Mouse (Mus musculus) midbrain, embryonic 12.5 days (tissue): Measurements from ENCODE around the gene Hsd17b1. TPM values are rescaled to one million over a fixed set of nuclear protein-coding genes. Genes with fewer than 3 reads are reported as not detected.

Experiments
- ATAC-seq: fragments of 200-750 bp; cut with Nextera tagmentation; 2 replicates; pipeline ENCODE4 v1.8.0; 2017; ENCODE audit warnings: low read depth, moderate TSS enrichment, moderate library complexity; ENCODE audit not compliant: low FRiP score
- H3K27ac ChIP-seq: fragments of 300-500 bp; sonication (generic); replicated peaks from 2 replicates; pipeline ENCODE4 v1.5.1; 2016; ENCODE audit warnings: mild to moderate bottlenecking
- H3K27me3 ChIP-seq: fragments of 300-500 bp; sonication (generic); 2 replicates; pipeline ENCODE4 v1.6.1; 2016; ENCODE audit warnings: mild to moderate bottlenecking
- H3K36me3 ChIP-seq: fragments of 300-500 bp; sonication (generic); 2 replicates; pipeline ENCODE4 v1.6.1; 2016
- H3K4me1 ChIP-seq: fragments of 300-500 bp; sonication (generic); 2 replicates; pipeline ENCODE4 v1.6.1; 2016
- H3K4me2 ChIP-seq: fragments of 300-500 bp; sonication (generic); replicated peaks from 2 replicates; pipeline ENCODE4 v1.6.1; 2016; ENCODE audit warnings: mild to moderate bottlenecking, moderate library complexity
- H3K4me3 ChIP-seq: fragments of 300-500 bp; sonication (generic); 2 replicates; pipeline ENCODE4 v1.5.1; 2016; ENCODE audit warnings: mild to moderate bottlenecking
- H3K9ac ChIP-seq: fragments of 300-500 bp; sonication (generic); replicated peaks from 2 replicates; pipeline ENCODE4 v1.6.1; 2016; ENCODE audit warnings: mild to moderate bottlenecking, moderate library complexity
- H3K9me3 ChIP-seq: fragments of 300-500 bp; sonication (generic); 2 replicates; pipeline ENCODE4 v1.6.1; 2016; ENCODE audit warnings: mild to moderate bottlenecking
- WGBS: fragments of 180-500 bp; shearing (Covaris S2); methylation state at CpG from one replicate; pipeline ENCODE4 v1.1.7; 2016; 5-methylcytosine and 5-hydroxymethylcytosine counted together
- polyA plus RNA-seq: library from polyadenylated mRNA; unstranded; fragments of >200 nt; fragmentation: Nextera tagmentation; extraction: Ambion mirVana; gene quantifications from 2 replicates; pipeline ENCODE4 v1.2.1, GENCODE M21; 2016

The Hsd17b1 gene
- polyA plus RNA-seq, 1 experiment from 2014 or later, result 0.31 TPM

GRCm38 (mm10) chr11:101087682-101088055 is 9.5 kb downstream of the Hsd17b1 start:
- peaks cover 36% of the 10 kb centered on the region for H3K4me1 ChIP-seq
- no peak; the same call in 1 of the 2 replicates for ATAC-seq
- peak overlapping the region; percentile 91 for H3K27ac ChIP-seq

GRCm38 (mm10) chr11:101089931-101090330 is 11.7 kb downstream of the Hsd17b1 start:
- no peaks in the 10 kb centered on the region for H3K27me3 ChIP-seq
- H3K9ac ChIP-seq, result no peak overlapping the region
- H3K9me3 ChIP-seq, result no peaks in the 10 kb centered on the region
- H3K4me3 ChIP-seq, result no peak overlapping the region
- peaks cover 41% of the 10 kb centered on the region for H3K4me1 ChIP-seq
- 93% methylated on average over 1 of the region's 1 CpGs for WGBS
- H3K27ac ChIP-seq, result no peak overlapping the region
- peaks cover 60% of the 10 kb centered on the region for H3K36me3 ChIP-seq
- no peak for ATAC-seq
- H3K4me2 ChIP-seq, result no peak overlapping the region

More at GRCm38 (mm10) chr11:101087682-101088055, 9.5 kb downstream of the Hsd17b1 start:
- 14% methylated on average over 8 of the region's 8 CpGs for WGBS
- Histone ChIP-seq H3K27me3 (no peaks in the 10 kb centered on the region), H3K4me2 (peak overlapping the region; percentile 94), H3K4me3 (peak overlapping the region; percentile 71), H3K9me3 (no peaks in the 10 kb centered on the region), H3K36me3 (peaks cover 46% of the 10 kb centered on the region), H3K9ac (peak overlapping the region; percentile 81)

GRCm38 (mm10) chr11:101094930-101095313 is 16.7 kb downstream of the Hsd17b1 start:
- ATAC-seq, result no peak
- Histone ChIP-seq H3K27me3 (no peaks in the 10 kb centered on the region), H3K4me2 (peak overlapping the region; percentile 95), H3K36me3 (peaks cover 73% of the 10 kb centered on the region), H3K4me1 (peaks cover 20% of the 10 kb centered on the region), H3K27ac (peak overlapping the region; percentile 54; the same call in 1 of the 2 replicates), H3K9ac (peak overlapping the region; percentile 68), H3K9me3 (no peaks in the 10 kb centered on the region), H3K4me3 (peak overlapping the region; percentile 58)
- 2% methylated on average over 18 of the region's 18 CpGs for WGBS

GRCm38 (mm10) chr11:101095314-101096024 is 17.3 kb downstream of the Hsd17b1 start, which contains the start of gene Psmc3ip:
Psmc3ip (minus strand) TSS chr11:101095436.
- peaks cover 20% of the 10 kb centered on the region for H3K4me1 ChIP-seq
- peak within 1 kb of the TSS; percentile 95 for H3K4me2 ChIP-seq
- peaks cover 73% of the 10 kb centered on the region for H3K36me3 ChIP-seq
- WGBS, result under 1% methylated on average over 43 of the region's 43 CpGs
- ATAC-seq, result peak; percentile 92
- H3K27me3 ChIP-seq, result no peaks in the 10 kb centered on the region
- no peaks in the 10 kb centered on the region for H3K9me3 ChIP-seq
- H3K4me3 ChIP-seq, result peak within 1 kb of the TSS; percentile 58
- peak within 1 kb of the TSS; percentile 68 for H3K9ac ChIP-seq
- peak within 1 kb of the TSS; percentile 79 for H3K27ac ChIP-seq

- H3K9ac ChIP-seq, result no peak overlapping the region
- H3K9me3 ChIP-seq, result no peaks in the 10 kb centered on the region
- no peak for ATAC-seq
- WGBS, result 97% methylated on average over 8 of the region's 8 CpGs
- H3K4me3 ChIP-seq, result no peak overlapping the region
- H3K27me3 ChIP-seq, result no peaks in the 10 kb centered on the region
- peaks cover 20% of the 10 kb centered on the region for H3K4me1 ChIP-seq
- H3K36me3 ChIP-seq, result peaks cover 69% of the 10 kb centered on the region
- no peak overlapping the region for H3K4me2 ChIP-seq
- no peak overlapping the region for H3K27ac ChIP-seq
These were observed 20.0 kb downstream of the Hsd17b1 start for GRCm38 (mm10) chr11:101098231-101098630.

- WGBS, result 95% methylated on average over 5 of the region's 5 CpGs
- H3K36me3 ChIP-seq, result peaks cover 62% of the 10 kb centered on the region
These were observed 24.8 kb downstream of the Hsd17b1 start for GRCm38 (mm10) chr11:101103011-101103410.

GRCm38 (mm10) chr11:101109351-101109750 is 31.1 kb downstream of the Hsd17b1 start:
- no peak overlapping the region for H3K27ac ChIP-seq
- ATAC-seq, result no peak
- H3K9ac ChIP-seq, result no peak overlapping the region
- no peaks in the 10 kb centered on the region for H3K9me3 ChIP-seq
- H3K4me3 ChIP-seq, result no peak overlapping the region
- H3K4me2 ChIP-seq, result no peak overlapping the region
- no peaks in the 10 kb centered on the region for H3K4me1 ChIP-seq
- H3K36me3 ChIP-seq, result peaks cover 8% of the 10 kb centered on the region; the same call in 1 of the 2 replicates
- no peaks in the 10 kb centered on the region for H3K27me3 ChIP-seq
- 62% methylated on average over 4 of the region's 4 CpGs for WGBS

More at GRCm38 (mm10) chr11:101103011-101103410, 24.8 kb downstream of the Hsd17b1 start:
- Histone ChIP-seq H3K27me3 (no peaks in the 10 kb centered on the region), H3K4me1 (no peaks in the 10 kb centered on the region), H3K27ac (no peak overlapping the region), H3K4me2 (no peak overlapping the region), H3K4me3 (no peak overlapping the region), H3K9me3 (no peaks in the 10 kb centered on the region), H3K9ac (no peak overlapping the region)
- ATAC-seq, result no peak

- H3K9ac ChIP-seq, result no peak overlapping the region
- ATAC-seq, result no peak
- no peak overlapping the region for H3K4me2 ChIP-seq
- peaks cover 10% of the 10 kb centered on the region for H3K4me1 ChIP-seq
- H3K4me3 ChIP-seq, result no peak overlapping the region
- H3K27ac ChIP-seq, result no peak overlapping the region
- peaks cover 3% of the 10 kb centered on the region; the same call in 1 of the 2 replicates for H3K36me3 ChIP-seq
- no peaks in the 10 kb centered on the region for H3K9me3 ChIP-seq
- H3K27me3 ChIP-seq, result no peaks in the 10 kb centered on the region
- WGBS, result 69% methylated on average over 5 of the region's 5 CpGs
These were observed 32.5 kb downstream of the Hsd17b1 start for GRCm38 (mm10) chr11:101110708-101111107.

- H3K4me2 ChIP-seq, result no peak overlapping the region
- H3K9ac ChIP-seq, result no peak overlapping the region
- H3K4me3 ChIP-seq, result no peak overlapping the region
- no peaks in the 10 kb centered on the region for H3K27me3 ChIP-seq
- WGBS, result 93% methylated on average over 4 of the region's 4 CpGs
- H3K4me1 ChIP-seq, result peaks cover 14% of the 10 kb centered on the region
- no peak overlapping the region for H3K27ac ChIP-seq
- H3K9me3 ChIP-seq, result no peaks in the 10 kb centered on the region
- ATAC-seq, result no peak
- H3K36me3 ChIP-seq, result 0 out of 2 replicates have a peak, but pooled peaks cover 3% of the 10 kb centered on the region
These were observed 33.0 kb downstream of the Hsd17b1 start for GRCm38 (mm10) chr11:101111178-101111577.

GRCm38 (mm10) chr11:101112186-101112585 is 34.0 kb downstream of the Hsd17b1 start:
- no peak for ATAC-seq
- H3K27me3 ChIP-seq, result no peaks in the 10 kb centered on the region
- no peak overlapping the region for H3K4me3 ChIP-seq
- H3K4me1 ChIP-seq, result peaks cover 16% of the 10 kb centered on the region
- H3K27ac ChIP-seq, result no peak overlapping the region
- WGBS, result 89% methylated on average over 3 of the region's 3 CpGs
- no peaks in the 10 kb centered on the region for H3K9me3 ChIP-seq
- no peak overlapping the region for H3K4me2 ChIP-seq
- H3K9ac ChIP-seq, result no peak overlapping the region
- peaks cover 3% of the 10 kb centered on the region; the same call in 1 of the 2 replicates for H3K36me3 ChIP-seq

GRCm38 (mm10) chr11:101115564-101115963 is 37.4 kb downstream of the Hsd17b1 start:
- WGBS, result 71% methylated on average over 2 of the region's 2 CpGs
- H3K9ac ChIP-seq, result no peak overlapping the region
- H3K4me2 ChIP-seq, result no peak overlapping the region

GRCm38 (mm10) chr11:101118105-101118504 is 39.9 kb downstream of the Hsd17b1 start:
- peak overlapping the region; percentile 95; the same call in 1 of the 2 replicates for H3K9ac ChIP-seq
- no peaks in the 10 kb centered on the region for H3K9me3 ChIP-seq
- H3K4me2 ChIP-seq, result peak overlapping the region; percentile 97
- H3K36me3 ChIP-seq, result peaks cover 11% of the 10 kb centered on the region
- no peaks in the 10 kb centered on the region for H3K27me3 ChIP-seq
- H3K4me1 ChIP-seq, result peaks cover 44% of the 10 kb centered on the region
- WGBS, result 49% methylated on average over 4 of the region's 4 CpGs
- ATAC-seq, result no peak
- H3K27ac ChIP-seq, result no peak overlapping the region
- H3K4me3 ChIP-seq, result peak overlapping the region; percentile 91

More at GRCm38 (mm10) chr11:101115564-101115963, 37.4 kb downstream of the Hsd17b1 start:
- Histone ChIP-seq H3K9me3 (no peaks in the 10 kb centered on the region), H3K4me1 (peaks cover 37% of the 10 kb centered on the region), H3K36me3 (peaks cover 3% of the 10 kb centered on the region; the same call in 1 of the 2 replicates), H3K4me3 (no peak overlapping the region), H3K27me3 (no peaks in the 10 kb centered on the region), H3K27ac (0 out of 2 replicates have a peak overlapping the region, but pooled peaks have one; percentile 39)
- no peak for ATAC-seq
